Comparison of ENCODE assay signal across 14 mouse cellular contexts in genomic region chr2:167430737-167431417, GRCm38 (mm10). TPM values are rescaled to one million over a fixed set of nuclear protein-coding genes. Genes with fewer than 3 reads are reported as not detected.
A peak's percentile ranks its signal among the peaks of the same experiment; 100 is the strongest.
DNase-seq lines count a peak whose midpoint lies in the region; ATAC-seq and TF ChIP-seq lines count a peak whose summit lies in the region.
"Had no signal": no experiment of that assay in that cellular context is flagged by ENCODE, and none has a peak within 500 bp of the region (broad histone marks: within the 10 kb centered on the region; RNA-seq: fewer than 3 reads in every experiment).

No protein-coding gene starts in this region.

- H3K9me3 ChIP-seq in heart, embryonic 10.5 days, result no peaks in the 10 kb centered on the region
- H3K9me3 ChIP-seq in neural tube, embryonic 11.5 days (ENCODE audit: control insufficient read depth, low read length), result no peaks in the 10 kb centered on the region
- no peaks in the 10 kb centered on the region for H3K9me3 ChIP-seq in stomach, postnatal 0 days (ENCODE audit: control insufficient read depth, low read length)
- no peaks in the 10 kb centered on the region for H3K9me3 ChIP-seq in forebrain, embryonic 10.5 days
- H3K9me3 ChIP-seq: forebrain, embryonic 12.5 days had no signal

- no peak for TF ChIP-seq EP300 in stomach, postnatal 0 days (optimal IDR thresholded peaks at IDR 0.05)

- H3K9ac ChIP-seq in neural tube, embryonic 11.5 days (ENCODE audit: low read length), result no peak overlapping the region
- H3K9ac ChIP-seq in stomach, postnatal 0 days (ENCODE audit: low read length), result no peak overlapping the region
- H3K9ac ChIP-seq: forebrain, embryonic 12.5 days; lung, embryonic 14.5 days had no signal

- peak overlapping the region; percentile 60; the same call in 1 of the 2 replicates for H3K27ac ChIP-seq in heart, embryonic 10.5 days
- H3K27ac ChIP-seq in neural tube, embryonic 11.5 days (ENCODE audit: low read depth, low read length), result peak overlapping the region; percentile 9; the same call in 1 of the 2 replicates
- no peak overlapping the region for H3K27ac ChIP-seq in stomach, postnatal 0 days (replicated peaks)
- no peak overlapping the region; the same call in 1 of the 2 replicates for H3K27ac ChIP-seq in forebrain, embryonic 10.5 days
- H3K27ac ChIP-seq: forebrain, embryonic 12.5 days had no signal

- H3K4me3 ChIP-seq in heart, embryonic 10.5 days, result no peak overlapping the region
- H3K4me3 ChIP-seq in neural tube, embryonic 11.5 days (ENCODE audit: low read depth, low read length), result no peak overlapping the region
- H3K4me3 ChIP-seq in stomach, postnatal 0 days (ENCODE audit: low read depth, low read length), result no peak overlapping the region
- no peak overlapping the region for H3K4me3 ChIP-seq in forebrain, embryonic 10.5 days
- H3K4me3 ChIP-seq: forebrain, embryonic 12.5 days; myocyte had no signal

- peaks cover 70% of the 10 kb centered on the region for H3K36me3 ChIP-seq in heart, embryonic 10.5 days
- no peaks in the 10 kb centered on the region; the same call in 1 of the 2 replicates for H3K36me3 ChIP-seq in neural tube, embryonic 11.5 days (ENCODE audit: control insufficient read depth, insufficient read depth, low read length)
- H3K36me3 ChIP-seq in stomach, postnatal 0 days (ENCODE audit: control insufficient read depth, insufficient read depth, low read length), result peaks cover 20% of the 10 kb centered on the region; the same call in 1 of the 2 replicates
- H3K36me3 ChIP-seq in forebrain, embryonic 10.5 days (replicated peaks), result peaks cover 92% of the 10 kb centered on the region

- H3K4me2 ChIP-seq in neural tube, embryonic 11.5 days (ENCODE audit: low read depth), result no peak overlapping the region
- no peak overlapping the region for H3K4me2 ChIP-seq in stomach, postnatal 0 days (replicated peaks; ENCODE audit: low read depth)
- H3K4me2 ChIP-seq: forebrain, embryonic 12.5 days; lung, embryonic 14.5 days had no signal

- no peak for DNase-seq in heart, embryonic 10.5 days (ENCODE audit: low spot score)
- no peak for DNase-seq in heart, adult 9 months (ENCODE audit: low spot score in 2 of 2)
- no peak for DNase-seq in neural tube, embryonic 11.5 days (ENCODE audit: low spot score)
- no peak for DNase-seq in neural tube, embryonic 10.5 days (ENCODE audit: extremely low spot score, low spot score)
- DNase-seq in liver, result peak; percentile 68
- DNase-seq in stomach, postnatal 0 days (ENCODE audit: low spot score), result no peak
- DNase-seq in forebrain, embryonic 10.5 days (ENCODE audit: extremely low spot score, low spot score), result no peak
- DNase-seq in layer of hippocampus, postnatal 25 days (ENCODE audit: extremely low spot score in 1 of 2, low spot score in 1 of 2), result no peak
- DNase-seq: cerebellum, adult 9-11 months; kidney, postnatal 36 days; lung, embryonic 14.5 days; thymus, adult 2 months had no signal

- WGBS in heart, embryonic 10.5 days, result 49% methylated on average over 9 of the region's 9 CpGs
- WGBS in neural tube, embryonic 11.5 days, result 72% methylated on average over 9 of the region's 9 CpGs
- 59% methylated on average over 9 of the region's 9 CpGs for WGBS in stomach, postnatal 0 days
- WGBS in forebrain, embryonic 10.5 days, result 75% methylated on average over 9 of the region's 9 CpGs

- H3K27me3 ChIP-seq in heart, embryonic 10.5 days (ENCODE audit: insufficient read depth, poor library complexity, severe bottlenecking), result no peaks in the 10 kb centered on the region
- no peaks in the 10 kb centered on the region for H3K27me3 ChIP-seq in neural tube, embryonic 11.5 days (ENCODE audit: control insufficient read depth, insufficient read depth, low read length)
- no peaks in the 10 kb centered on the region for H3K27me3 ChIP-seq in stomach, postnatal 0 days (ENCODE audit: control insufficient read depth, insufficient read depth, low read length)
- no peaks in the 10 kb centered on the region for H3K27me3 ChIP-seq in forebrain, embryonic 10.5 days (ENCODE audit: poor library complexity, severe bottlenecking)
- H3K27me3 ChIP-seq: forebrain, embryonic 12.5 days had no signal

- TF ChIP-seq CTCF in stomach, postnatal 0 days (IDR thresholded peaks at IDR 0.05; ENCODE audit: low read depth), result no peak

- H3K4me1 ChIP-seq in heart, embryonic 10.5 days, result 0 out of 2 replicates have a peak, but pooled peaks cover 2% of the 10 kb centered on the region
- H3K4me1 ChIP-seq in neural tube, embryonic 11.5 days (ENCODE audit: control insufficient read depth, insufficient read depth, low read length), result no peaks in the 10 kb centered on the region
- H3K4me1 ChIP-seq in stomach, postnatal 0 days (replicated peaks; ENCODE audit: control insufficient read depth, insufficient read depth), result no peaks in the 10 kb centered on the region
- H3K4me1 ChIP-seq in forebrain, embryonic 10.5 days, result no peaks in the 10 kb centered on the region
- H3K4me1 ChIP-seq: forebrain, embryonic 12.5 days had no signal

- no peak for ATAC-seq in neural tube, embryonic 11.5 days (ENCODE audit: insufficient read depth, low FRiP score, low TSS enrichment)
- ATAC-seq in stomach, postnatal 0 days (ENCODE audit: low FRiP score, low TSS enrichment), result 0 out of 2 replicates have a peak, but pooled peaks have one; percentile 25

RNA-seq across cellular contexts. Expression of gene Slc9a8, which starts 9.4 kb away (rescaled TPM):
- 23.0 and 26.0 TPM in 2 replicates for polyA plus RNA-seq in heart, embryonic 10.5 days (2016; fragmentation: Nextera tagmentation; extraction: Ambion mirVana)
- polyA plus RNA-seq in neural tube, embryonic 11.5 days (2014; fragmentation: Nextera tagmentation; extraction: Ambion mirVana), result 16.2 and 19.1 TPM in 2 replicates
- 10.4 and 11.8 TPM in 2 replicates for polyA plus RNA-seq in stomach, postnatal 0 days (2015; fragmentation: Nextera tagmentation; extraction: Ambion mirVana)
- 24.0 and 24.4 TPM in 2 replicates for polyA plus RNA-seq in forebrain, embryonic 10.5 days (2016; fragmentation: Nextera tagmentation; extraction: Ambion mirVana)
- 10 to 100 TPM; 25.9 to 35.7 TPM for total RNA-seq in layer of hippocampus, postnatal 25 days (2021)

Comparison
In these comparisons a context has a peak if more than half of its experiments do, and no peak if none do; other contexts are left out.
1. H3K27ac ChIP-seq: peak in heart, embryonic 10.5 days (single experiment) and neural tube, embryonic 11.5 days (single experiment); none in stomach, postnatal 0 days (single experiment) and forebrain, embryonic 10.5 days (single experiment).